Mouse (Mus musculus): ENCODE results near the gene Ptpn23. TPM values are rescaled to one million over a fixed set of nuclear protein-coding genes. Genes with fewer than 3 reads are reported as not detected.

Ptpn23 gene
- polyA plus RNA-seq (2017; shearing (Covaris generic)): 1 to 10 TPM; 4.2 to 5.3 TPM

GRCm38 (mm10) chr9:110408099-110408773 is at the start of gene Ptpn23:
TSS of gene Ptpn23 (minus strand) at chr9:110408213.

GRCm38 (mm10) chr9:110419511-110420112 is 11.6 kb upstream of the Ptpn23 start, which contains the start of gene Ngp:
TSS of gene Ngp (plus strand) at chr9:110419747.

Other genes starting within 250 kb of the Ptpn23 start
- under 1 TPM; 0.22 to 0.32 TPM for gene Cspg5, start 164.4 kb downstream of the Ptpn23 start, polyA plus RNA-seq (2017; shearing (Covaris generic))
- gene Elp6, start 103.0 kb downstream of the Ptpn23 start, polyA plus RNA-seq (2017; shearing (Covaris generic)): 10 to 100 TPM; 11.2 to 13.0 TPM
- gene Scap, start 74.9 kb downstream of the Ptpn23 start, polyA plus RNA-seq (2017; shearing (Covaris generic)): 10 to 100 TPM; 65.4 to 73.5 TPM
- gene Ngp, start 11.5 kb upstream of the Ptpn23 start, polyA plus RNA-seq (2017; shearing (Covaris generic)): 1 to 10 TPM in 1 of 2 experiments, not detected in 1; 1.0 TPM
- 10 to 100 TPM in 1 of 2 experiments, 1 to 10 TPM in 1; 9.0 to 17.8 TPM for gene Klhl18, start 68.5 kb upstream of the Ptpn23 start, polyA plus RNA-seq (2017; shearing (Covaris generic))
- under 1 TPM; 0.66 to 0.86 TPM for gene Kif9, start 68.7 kb upstream of the Ptpn23 start, polyA plus RNA-seq (2017; shearing (Covaris generic))
- 10 to 100 TPM; 34.8 to 42.0 TPM for gene Setd2, start 124.4 kb upstream of the Ptpn23 start, polyA plus RNA-seq (2017; shearing (Covaris generic))
- gene Nradd, start 216.2 kb upstream of the Ptpn23 start, polyA plus RNA-seq (2017; shearing (Covaris generic)): 1 to 10 TPM; 3.2 to 6.3 TPM
- 10 to 100 TPM; 56.2 to 73.8 TPM for gene Nbeal2, start 245.9 kb upstream of the Ptpn23 start, polyA plus RNA-seq (2017; shearing (Covaris generic))
- gene Ccdc12, start 248.3 kb upstream of the Ptpn23 start, polyA plus RNA-seq (2017; shearing (Covaris generic)): 100 to 1,000 TPM; 254 to 258 TPM